ENCODE assay signal across 18 mouse cellular contexts in genomic region chr3:118507582-118508237, GRCm38 (mm10). TPM values are rescaled to one million over a fixed set of nuclear protein-coding genes. Genes with fewer than 3 reads are reported as not detected.
A peak's percentile ranks its signal among the peaks of the same experiment; 100 is the strongest.
DNase-seq lines count a peak whose midpoint lies in the region; ATAC-seq and TF ChIP-seq lines count a peak whose summit lies in the region.
"Had no signal": no experiment of that assay in that cellular context is flagged by ENCODE, and none has a peak within 500 bp of the region (broad histone marks: within the 10 kb centered on the region; RNA-seq: fewer than 3 reads in every experiment).

No protein-coding gene starts in this region.

- peak; percentile 46 for ATAC-seq in activated CD4-positive, CD25-positive, alpha-beta regulatory T cell, adult 4 months
- 0 out of 2 replicates have a peak, but pooled peaks have one; percentile 30 for ATAC-seq in megakaryocyte, adult 5-6 weeks (ENCODE audit: poor library complexity, severe bottlenecking)
- ATAC-seq: forebrain, embryonic 14.5 days; intestine, embryonic 16.5 days; lung, postnatal 0 days had no signal

- TF ChIP-seq CTCF in gastrocnemius, adult 2 months (IDR thresholded peaks at IDR 0.05) = no peak

- H3K4me3 ChIP-seq in gastrocnemius, adult 2 months = peak overlapping the region; percentile 60
- H3K4me3 ChIP-seq: embryonic facial prominence, embryonic 15.5 days; limb, embryonic 15.5 days had no signal

- H3K27ac ChIP-seq in gastrocnemius, adult 2 months = no peak overlapping the region
- H3K27ac ChIP-seq: embryonic facial prominence, embryonic 15.5 days; limb, embryonic 15.5 days had no signal

- DNase-seq in gastrocnemius, adult 2 months = no peak
- DNase-seq in gastrocnemius, postnatal 36 days = no peak
- DNase-seq in 3T3-L1 (ENCODE audit: low read depth, low spot score) = peak; percentile 2
- DNase-seq in adrenal gland, postnatal 4 days (ENCODE audit: low spot score in 2 of 2) = no peak
- no peak for DNase-seq in layer of hippocampus, adult 8-10 months (ENCODE audit: low spot score in 2 of 2)
- DNase-seq in urinary bladder, adult 18-20 months (ENCODE audit: low spot score in 2 of 2) = no peak
- DNase-seq: adrenal gland, postnatal 36 days; cerebellum, adult 9-10 months; gastrocnemius, postnatal 25 days; heart, postnatal 14 days had no signal

- intact Hi-C loops in gastrocnemius, adult 2 months (cut with DNase I) = no loop called here
- intact Hi-C loops in gastrocnemius, postnatal 36 days (cut with DNase I) = no loop called here

RNA-seq across cellular contexts. Expression of gene Dpyd, which starts 54.2 kb away (rescaled TPM):
- total RNA-seq in gastrocnemius, adult 2 months (2021) = 1 to 10 TPM; 1.3 to 2.4 TPM
- total RNA-seq in gastrocnemius, postnatal 36 days (2021) = 1 to 10 TPM in 1 of 2 experiments, under 1 TPM in 1; 0.54 to 1.8 TPM
- polyA plus RNA-seq in activated CD4-positive, CD25-positive, alpha-beta regulatory T cell, adult 4 months (2017; shearing (Covaris generic)) = not detected
- not detected in 2 replicates for total RNA-seq in megakaryocyte, adult 5-6 weeks (2015)
- not detected in 2 replicates for total RNA-seq in megakaryocyte, adult 5-6 weeks (2017)
- 10 to 100 TPM; 19.9 to 26.1 TPM for total RNA-seq in adrenal gland, postnatal 4 days (2021)
- 10 to 100 TPM; 12.3 to 16.7 (median 15.2) TPM for total RNA-seq in layer of hippocampus, adult 8-10 months (2022)
- total RNA-seq: monocyte, adult 5-6 weeks had no signal
